Mouse (Mus musculus) lung, adult 2 months (tissue): ENCODE measurements around the gene Adam12.

ENCODE experiments used
- CTCF ChIP-seq: fragments of 200-500 bp; IDR thresholded peaks from 2 replicates; pipeline ENCODE4 v1.5.1; 2011; ENCODE audit warnings: mild to moderate bottlenecking, low read length, control low read depth; ENCODE audit not compliant: insufficient read depth
- POLR2A ChIP-seq: fragments of 200-500 bp; IDR thresholded peaks from 2 replicates; pipeline ENCODE4 v1.6.1; 2011; ENCODE audit warnings: low read depth, mild to moderate bottlenecking, control low read depth, low read length, borderline replicate concordance; ENCODE audit errors: extremely low read depth

DNA sequence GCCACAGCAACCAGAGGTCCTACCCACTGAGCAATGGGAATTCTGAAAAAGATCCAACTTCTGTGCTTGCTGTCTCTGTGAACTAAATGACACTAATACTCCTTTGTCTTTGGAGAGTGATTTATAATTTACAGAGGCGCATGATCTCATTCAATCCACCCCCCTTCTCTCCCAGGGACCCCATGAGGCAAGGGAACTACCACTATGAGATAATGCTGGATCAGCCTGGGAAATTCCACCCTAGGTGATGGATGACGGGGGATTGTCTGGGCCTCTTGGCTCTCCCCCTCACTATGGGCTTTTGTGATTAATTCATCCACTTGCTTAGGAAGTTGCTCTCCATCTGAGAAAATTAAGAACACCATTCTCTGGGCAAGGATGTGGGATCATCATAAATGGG lies 274.1 kb downstream of the Adam12 start:
- TF ChIP-seq CTCF (no peak), POLR2A (no peak)
